In genomic region chr13:73976935-73977334, GRCm38 (mm10) we compare ENCODE assay signal across 1 mouse cellular context.
TF ChIP-seq lines count a peak whose summit lies in the region.

No protein-coding gene starts in this region.

TF ChIP-seq in MEL, 35 proteins besides CTCF, POLR2A, EP300 and RAD21:
- TF ChIP-seq POLR2AphosphoS5 (IDR thresholded peaks at IDR 0.05; ENCODE audit: borderline replicate concordance, low read depth, low read length) (no peak), MAX (IDR thresholded peaks at IDR 0.05; ENCODE audit: low read length) (no peak), MAZ (IDR thresholded peaks at IDR 0.05; ENCODE audit: low read depth, low read length) (no peak), ETS1 (IDR thresholded peaks at IDR 0.05; ENCODE audit: low read depth, low read length) (no peak), TCF12 (IDR thresholded peaks at IDR 0.05; ENCODE audit: low read depth, low read length) (no peak)
